Mouse (Mus musculus) gastrocnemius, adult 18-20 months (tissue): ENCODE measurements at regions not wholly inside any gene's neighbourhood (a gene's known extent, or its start where the extent isn't known, plus 50 kb on each side); places are given as distances from the start of the nearest gene placed in this dataset.

Experiments used
- DNase-seq: peaks from one replicate; pipeline ENCODE4 v3.0.0; 2021; ENCODE audit warnings: low spot score

DNA sequence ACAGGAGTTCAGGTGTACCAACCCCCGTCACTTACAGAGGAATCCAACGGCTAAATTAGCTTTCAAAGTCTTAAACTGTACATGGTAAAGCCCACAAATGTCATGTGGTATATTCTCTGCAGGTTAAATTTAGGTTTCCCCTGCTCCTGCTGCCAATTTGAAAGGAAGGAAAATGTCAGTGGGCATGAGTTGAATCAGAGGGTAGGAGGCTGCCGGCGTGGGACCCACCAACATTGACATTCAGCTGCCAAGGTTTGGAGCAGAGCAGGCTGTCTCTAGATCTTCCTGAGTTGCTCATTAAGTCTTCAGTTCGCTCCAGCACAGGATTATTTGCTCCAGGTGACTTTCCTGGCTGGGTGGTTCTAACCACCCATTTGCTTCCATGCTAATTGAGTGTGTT is 532.1 kb downstream of the Tmem114 start:
- no peak for DNase-seq

DNA sequence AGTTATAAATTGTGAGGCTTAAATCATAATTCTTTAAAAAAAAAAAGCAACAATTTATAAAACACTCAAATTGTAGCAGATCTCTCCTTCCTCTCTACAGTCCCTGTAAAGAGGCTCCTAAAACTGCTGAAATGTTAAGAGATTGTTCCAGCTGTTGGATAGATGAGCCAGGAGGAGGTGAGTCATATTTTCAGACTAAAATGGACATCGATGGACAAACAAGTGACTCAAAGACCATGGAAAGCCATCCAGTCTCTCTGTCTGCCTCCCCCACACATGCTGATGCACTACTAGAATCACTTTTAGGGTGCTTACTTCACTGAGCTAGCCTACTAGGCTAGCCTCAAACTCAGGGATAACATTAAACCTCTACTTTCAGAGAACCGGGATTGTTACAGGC is 561.5 kb downstream of the Tmem114 start:
- no peak for DNase-seq

DNA sequence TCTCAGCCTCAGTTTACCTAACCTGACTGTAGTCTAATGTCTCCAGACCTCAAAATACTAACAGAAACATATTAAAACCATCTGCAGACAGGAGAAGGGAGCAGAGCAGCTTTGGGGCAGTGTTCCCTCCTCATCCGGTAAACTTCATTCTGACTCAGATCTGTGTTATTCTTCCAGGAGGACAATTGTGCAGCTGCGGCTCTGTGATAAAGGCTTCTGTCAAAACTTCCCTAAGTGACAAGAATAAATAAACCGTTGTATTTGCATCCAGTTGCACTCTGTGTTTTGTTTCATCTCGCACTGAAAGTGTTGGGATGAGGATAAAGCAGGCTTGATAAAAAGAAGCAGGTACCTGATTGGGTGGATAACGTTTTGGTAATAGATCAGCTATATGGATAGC is 585.8 kb downstream of the Tmem114 start:
- DNase-seq = no peak

DNA sequence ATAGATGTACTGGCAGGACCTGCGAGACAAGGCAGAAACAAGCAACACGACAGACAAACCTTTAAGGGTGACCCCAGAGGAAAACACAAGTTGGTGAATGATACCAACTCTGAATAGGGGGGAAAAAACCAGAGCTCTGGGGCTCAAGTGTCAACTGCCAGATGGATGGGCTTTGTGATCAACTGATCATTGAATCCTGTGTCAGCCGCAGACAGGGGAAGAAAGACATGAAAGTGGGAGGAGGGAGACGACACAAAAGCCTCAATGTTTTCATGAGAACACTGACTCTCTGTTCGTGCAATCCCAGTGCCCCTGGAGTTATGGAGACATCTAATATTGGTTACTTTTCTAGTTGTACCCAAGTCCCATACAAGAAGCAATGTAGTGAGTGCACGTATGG is 593.8 kb downstream of the Tmem114 start:
- DNase-seq = no peak

DNA sequence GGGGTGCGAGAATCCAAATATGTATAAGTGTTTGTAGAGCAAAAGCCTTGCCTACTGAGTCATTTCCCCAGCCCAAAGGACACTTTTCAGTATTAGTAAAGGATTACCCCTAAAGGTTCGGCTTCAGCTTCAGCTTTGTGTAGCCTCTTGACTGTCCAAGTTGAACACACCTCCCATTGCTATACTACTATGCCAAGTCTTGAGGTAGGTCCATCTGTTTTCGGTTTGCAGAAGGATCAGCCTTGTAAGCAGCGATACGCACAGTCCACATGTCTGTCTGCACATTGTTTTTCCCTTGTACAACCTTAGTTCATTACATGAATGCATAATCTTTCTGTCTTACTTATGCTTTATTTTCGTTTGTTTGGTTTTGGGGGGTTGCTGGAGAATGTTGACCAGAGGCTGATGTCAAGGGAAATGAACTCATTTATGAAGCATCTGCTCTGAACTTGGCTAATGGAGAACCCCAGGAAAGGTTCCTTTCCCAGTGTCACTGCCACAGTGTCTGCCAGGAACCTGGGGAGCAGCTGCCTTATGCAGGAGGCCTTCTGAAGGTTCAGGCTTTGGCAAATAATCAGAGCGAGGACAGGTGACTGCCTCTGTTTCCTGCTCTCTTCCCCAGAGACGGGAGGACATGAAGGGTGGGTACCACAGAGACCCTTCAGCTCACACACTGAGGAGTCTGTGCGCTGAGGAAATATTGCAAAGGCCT is 594.8 kb downstream of the Tmem114 start:
- no peak for DNase-seq

- DNase-seq = no peak
Measured at GRCm38 (mm10) chr16:7801161-7801560, 623.8 kb downstream of the Tmem114 start.

- DNase-seq = no peak
Measured at GRCm38 (mm10) chr16:7797176-7797786, 627.7 kb downstream of the Tmem114 start.

- DNase-seq = no peak
Measured at GRCm38 (mm10) chr16:7795561-7795960, 629.4 kb downstream of the Tmem114 start.

- DNase-seq = no peak
Measured at GRCm38 (mm10) chr16:7792521-7792920, 632.4 kb downstream of the Tmem114 start.

- no peak for DNase-seq
Measured at GRCm38 (mm10) chr16:7790260-7790659, 634.7 kb downstream of the Tmem114 start.

GRCm38 (mm10) chr16:7788209-7788608 is 636.7 kb downstream of the Tmem114 start:
- no peak for DNase-seq

DNA sequence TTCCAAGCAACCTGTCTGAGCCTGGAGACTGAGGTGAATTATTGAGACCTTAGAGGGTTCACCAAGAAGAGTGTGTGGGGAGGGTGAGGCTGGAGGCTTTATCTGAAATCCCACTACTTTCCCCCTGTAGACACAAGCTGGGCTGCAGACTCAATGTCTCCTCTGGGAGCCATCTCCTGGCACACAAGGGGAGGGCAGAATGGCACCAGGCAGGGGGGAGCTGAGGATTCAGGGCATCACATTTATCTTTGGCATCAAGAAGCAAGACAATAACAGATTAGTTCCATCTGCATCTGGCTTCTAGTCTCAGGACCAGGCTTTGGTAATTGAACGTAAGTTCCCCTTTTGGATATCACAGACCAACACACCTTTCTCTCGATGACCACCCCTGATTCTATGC is 643.4 kb downstream of the Tmem114 start:
- no peak for DNase-seq

GRCm38 (mm10) chr16:7775635-7776034 is 649.3 kb downstream of the Tmem114 start:
- DNase-seq = no peak

DNA sequence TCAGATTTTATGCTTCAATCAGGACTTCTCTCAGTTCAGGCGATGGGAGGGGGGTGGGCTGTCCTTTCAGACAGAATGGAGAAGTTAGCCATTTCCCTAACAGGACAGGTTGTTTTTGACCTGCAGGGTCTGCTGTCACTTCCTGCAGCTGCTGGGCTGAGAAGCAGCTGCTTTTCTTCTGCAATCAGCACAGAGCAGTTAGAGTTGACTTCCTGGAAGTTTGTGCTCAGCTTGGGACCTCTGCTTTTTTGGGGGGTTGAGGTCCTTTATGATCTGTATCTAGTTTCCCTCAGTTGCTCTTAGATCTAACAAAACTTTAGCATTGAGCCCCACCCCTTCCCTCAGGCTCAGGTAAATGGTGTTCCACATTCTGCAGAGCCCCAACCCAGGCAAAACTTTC is 656.5 kb downstream of the Tmem114 start:
- DNase-seq = no peak

- no peak for DNase-seq
Measured at GRCm38 (mm10) chr16:7767691-7768090, 657.2 kb downstream of the Tmem114 start.

- DNase-seq = no peak
Measured at GRCm38 (mm10) chr16:7764383-7764782, 660.6 kb downstream of the Tmem114 start.

- no peak for DNase-seq
Measured at GRCm38 (mm10) chr16:7728186-7728585, 696.8 kb downstream of the Tmem114 start.

DNA sequence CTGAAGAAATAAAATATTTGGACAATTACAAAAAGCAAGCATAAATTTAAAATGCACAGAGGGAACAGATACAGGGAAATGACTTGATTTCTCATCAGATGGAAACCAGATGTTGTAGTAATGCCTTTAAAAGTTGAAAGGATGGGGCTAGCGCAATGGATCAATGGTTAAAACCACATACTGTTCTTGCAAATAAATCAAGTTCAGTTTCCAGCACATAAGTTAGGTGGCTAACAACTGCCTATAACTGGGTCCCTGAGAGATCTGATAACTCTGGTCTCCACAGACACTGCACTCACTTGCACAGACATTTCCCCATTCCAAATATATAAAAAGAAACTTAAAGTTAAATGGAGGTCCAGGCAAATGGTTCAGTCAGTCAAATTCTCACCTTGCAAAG is 699.7 kb downstream of the Tmem114 start:
- DNase-seq = no peak

DNA sequence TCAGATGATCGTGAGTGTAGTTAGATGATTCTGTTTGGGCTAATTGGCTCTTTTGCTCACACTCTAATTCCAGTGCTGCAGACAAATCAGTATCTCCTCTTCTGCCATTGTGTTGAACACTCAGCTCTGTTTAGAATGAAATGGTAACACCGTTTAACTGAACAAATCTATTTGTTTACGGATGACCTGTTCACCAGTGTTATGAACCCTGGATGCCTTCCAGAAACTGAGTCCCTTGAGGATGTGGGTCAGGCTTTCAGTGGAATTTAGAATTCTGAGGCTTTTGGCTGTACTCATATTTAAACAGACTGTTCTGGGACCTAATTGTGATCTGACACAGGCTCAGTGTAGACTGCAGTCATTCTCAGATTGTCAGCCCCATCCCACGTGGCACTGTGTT is 723.5 kb downstream of the Tmem114 start:
- DNase-seq = peak; percentile 9

DNA sequence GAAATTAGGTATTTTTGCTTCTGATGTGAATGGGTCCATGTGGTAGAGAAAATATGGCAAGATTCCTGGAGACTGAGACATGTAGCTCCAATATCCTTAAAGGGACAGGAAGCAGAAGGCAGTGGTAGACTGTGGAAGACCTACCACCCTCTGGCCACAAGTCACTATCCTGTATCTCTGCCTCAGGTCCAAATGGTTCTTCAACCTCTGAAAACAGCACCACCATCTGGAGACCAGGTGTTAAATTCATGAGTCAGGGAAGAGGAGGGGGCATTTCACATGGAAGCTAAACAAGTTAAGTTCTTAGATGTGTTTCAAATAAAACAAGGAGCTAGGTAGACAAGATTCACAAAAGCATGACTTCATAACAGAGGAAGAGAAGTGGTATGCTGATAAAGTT is 739.5 kb downstream of the Tmem114 start:
- DNase-seq = no peak

DNA sequence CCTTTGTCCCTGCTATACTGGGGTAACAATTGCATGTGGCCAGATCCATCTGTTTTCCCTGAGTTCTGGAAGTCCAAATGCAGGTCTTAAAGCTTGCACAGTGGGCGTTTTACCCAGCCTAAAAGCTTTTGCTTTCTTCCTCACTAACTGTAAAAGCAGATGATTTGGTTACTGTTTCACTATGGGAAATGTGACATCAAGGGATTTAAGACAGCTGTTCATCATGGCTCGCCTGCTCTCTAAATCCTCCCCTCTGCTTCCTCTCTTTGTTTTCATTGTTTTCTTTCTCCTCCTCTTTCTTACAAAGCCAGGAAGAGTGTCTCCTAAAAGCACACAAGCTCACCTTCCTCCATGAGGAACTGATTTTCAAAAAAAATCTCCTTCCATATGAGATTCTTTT is 758.8 kb downstream of the Tmem114 start:
- no peak for DNase-seq

DNA sequence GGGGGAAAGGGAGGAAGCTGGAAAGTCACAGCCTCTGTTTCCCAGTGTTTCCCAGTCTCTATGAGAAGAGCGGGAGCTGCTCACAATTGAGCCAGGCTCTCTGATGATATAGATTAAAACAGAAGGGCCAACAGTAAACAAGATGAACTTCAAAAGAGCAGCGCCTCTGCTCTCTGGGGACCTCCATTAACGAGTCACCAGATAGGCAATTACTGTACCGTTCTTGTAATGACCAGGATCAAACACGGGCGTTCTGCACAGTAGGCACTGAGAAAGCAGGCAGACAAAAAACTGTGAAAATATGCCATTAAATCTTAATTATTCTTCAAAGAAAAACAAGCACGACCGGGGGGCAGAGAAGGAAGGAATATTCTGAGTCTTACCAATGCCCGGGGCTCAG is 766.8 kb downstream of the Tmem114 start:
- DNase-seq = no peak

- no peak for DNase-seq
Measured at GRCm38 (mm10) chr16:7654451-7654850, 770.5 kb downstream of the Tmem114 start.

DNA sequence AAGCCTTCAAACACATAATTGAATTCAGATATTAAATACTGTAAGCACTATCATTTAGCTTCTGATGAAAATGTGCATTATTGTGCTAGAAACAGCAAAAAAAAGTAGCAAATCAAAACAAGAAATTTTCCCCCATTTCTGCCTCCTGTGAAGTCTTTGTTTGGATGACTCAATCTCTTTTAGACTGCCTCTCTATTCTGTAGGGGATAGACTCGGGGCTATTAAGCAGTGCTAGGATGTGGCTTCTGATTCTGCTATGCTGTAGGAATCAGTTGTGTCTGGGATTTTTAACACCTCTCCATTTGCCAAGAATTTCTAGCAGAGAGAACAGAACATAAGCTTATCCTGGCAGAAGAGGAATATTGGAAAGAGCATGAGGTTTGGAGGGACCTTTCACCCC is 775.2 kb downstream of the Tmem114 start:
- DNase-seq = no peak
